Mouse (Mus musculus): ENCODE data around the gene Adcy9.

The Adcy9 gene

GRCm38 (mm10) chr16:4418776-4419545 is 1.3 kb downstream of the Adcy9 start:
- DNase-seq: no peak

GRCm38 (mm10) chr16:4418072-4418471 is 2.2 kb downstream of the Adcy9 start:
- DNase-seq: no peak

GRCm38 (mm10) chr16:4417455-4417854 is 2.8 kb downstream of the Adcy9 start:
- no peak for DNase-seq

GRCm38 (mm10) chr16:4414881-4415585 is 5.3 kb downstream of the Adcy9 start:
- DNase-seq: no peak

GRCm38 (mm10) chr16:4413988-4414880 is 6.1 kb downstream of the Adcy9 start:
- no peak for DNase-seq

- DNase-seq: no peak
Observed at GRCm38 (mm10) chr16:4413301-4413700, 7.0 kb downstream of the Adcy9 start.

- no peak for DNase-seq
Observed at GRCm38 (mm10) chr16:4412298-4412697, 8.0 kb downstream of the Adcy9 start.

GRCm38 (mm10) chr16:4411296-4411695 is 9.0 kb downstream of the Adcy9 start:
- DNase-seq: no peak

- no peak for DNase-seq
Observed at GRCm38 (mm10) chr16:4407536-4407935, 12.8 kb downstream of the Adcy9 start.

- no peak for DNase-seq
Observed at GRCm38 (mm10) chr16:4406706-4407105, 13.6 kb downstream of the Adcy9 start.

GRCm38 (mm10) chr16:4406047-4406586 is 14.2 kb downstream of the Adcy9 start:
- DNase-seq: no peak

GRCm38 (mm10) chr16:4404933-4405761 is 15.2 kb downstream of the Adcy9 start:
- no peak for DNase-seq

GRCm38 (mm10) chr16:4401109-4401508 is 19.2 kb downstream of the Adcy9 start:
- DNase-seq: no peak

- DNase-seq: no peak
Observed at GRCm38 (mm10) chr16:4399471-4400223, 20.7 kb downstream of the Adcy9 start.

GRCm38 (mm10) chr16:4398782-4399181 is 21.5 kb downstream of the Adcy9 start:
- no peak for DNase-seq

- DNase-seq: no peak
Observed at GRCm38 (mm10) chr16:4397636-4398035, 22.7 kb downstream of the Adcy9 start.

GRCm38 (mm10) chr16:4395687-4396341 is 24.5 kb downstream of the Adcy9 start:
- DNase-seq: no peak

GRCm38 (mm10) chr16:4394991-4395590 is 25.2 kb downstream of the Adcy9 start:
- DNase-seq: no peak

- DNase-seq: no peak
Observed at GRCm38 (mm10) chr16:4383473-4384038, 36.7 kb downstream of the Adcy9 start.

- DNase-seq: no peak
Observed at GRCm38 (mm10) chr16:4382406-4382805, 37.9 kb downstream of the Adcy9 start.

Measured in layer of hippocampus, adult 9-11 months (tissue).